Mouse (Mus musculus) myocyte (in vitro differentiated cells): ENCODE results near the gene Cib1. TPM values are rescaled to one million over a fixed set of nuclear protein-coding genes. Genes with fewer than 3 reads are reported as not detected.
A peak's percentile ranks its signal among the peaks of the same experiment; 100 is the strongest.

Source experiments
- H3K27me3 ChIP-seq: one replicate; pipeline ENCODE4 v1.6.1; 2011; ENCODE audit not compliant: control insufficient read depth, insufficient read depth, insufficient read length
- H3K36me3 ChIP-seq: one replicate; pipeline ENCODE4 v1.6.1; 2011; ENCODE audit not compliant: control insufficient read depth, insufficient read depth
- H3K4me2 ChIP-seq: one replicate; pipeline ENCODE4 v1.6.1; 2011; ENCODE audit warnings: low read depth, control low read depth
- H3K4me3 ChIP-seq: one replicate; pipeline ENCODE4 v1.5.1; 2011; ENCODE audit warnings: mild to moderate bottlenecking, control low read depth, moderate library complexity
- H3K79me2 ChIP-seq: one replicate; pipeline ENCODE4 v1.6.1; 2011; ENCODE audit not compliant: control insufficient read depth, insufficient read depth
- H3ac ChIP-seq: one replicate; pipeline ENCODE4 v1.6.1; 2011; ENCODE audit not compliant: control insufficient read depth, insufficient read length
- CEBPB ChIP-seq: IDR thresholded peaks from 2 replicates; pipeline ENCODE4 v1.6.1; 2011; ENCODE audit warnings: mild to moderate bottlenecking, moderate library complexity; ENCODE audit not compliant: poor library complexity, insufficient read depth, severe bottlenecking
- E2F4 ChIP-seq: IDR thresholded peaks from one replicate; pipeline ENCODE4 v1.6.1; 2011; ENCODE audit warnings: mild to moderate bottlenecking, control low read depth, moderate library complexity; ENCODE audit not compliant: insufficient read depth
- MAX ChIP-seq: IDR thresholded peaks from one replicate; pipeline ENCODE4 v1.6.1; 2011; ENCODE audit warnings: low read depth, mild to moderate bottlenecking, control low read depth
- MYOD1 ChIP-seq, 3 experiments: IDR thresholded peaks; one replicate each; pipeline ENCODE4 v1.6.1; 2011; ENCODE audit warnings: control low read depth in 2 of 3, low read depth in 2 of 3, mild to moderate bottlenecking in 2 of 3, moderate library complexity in 1 of 3; ENCODE audit not compliant: insufficient read length in 2 of 3, control insufficient read depth in 1 of 3
- MYOG ChIP-seq, 3 experiments: IDR thresholded peaks; one replicate each; pipeline ENCODE4 v1.6.1; 2011; ENCODE audit warnings: control low read depth in 2 of 3, low read depth in 2 of 3, mild to moderate bottlenecking in 2 of 3; ENCODE audit not compliant: insufficient read length in 2 of 3, control insufficient read depth in 1 of 3, insufficient read depth in 1 of 3
- POLR2A ChIP-seq: IDR thresholded peaks from one replicate; pipeline ENCODE4 v1.6.1; 2011; ENCODE audit warnings: low read depth, mild to moderate bottlenecking, control low read depth, moderate library complexity; ENCODE audit not compliant: insufficient read length
- POLR2AphosphoS2 ChIP-seq: IDR thresholded peaks from one replicate; pipeline ENCODE4 v1.6.1; 2011; ENCODE audit warnings: low read depth, control low read depth; ENCODE audit not compliant: insufficient read length
- REST ChIP-seq: IDR thresholded peaks from one replicate; pipeline ENCODE4 v1.6.1; 2011; ENCODE audit warnings: mild to moderate bottlenecking, control low read depth, moderate library complexity; ENCODE audit not compliant: insufficient read depth, insufficient read length
- SRF ChIP-seq: IDR thresholded peaks from one replicate; pipeline ENCODE4 v1.6.1; 2011; ENCODE audit warnings: low read depth; ENCODE audit not compliant: control insufficient read depth, insufficient read length
- TCF12 ChIP-seq: IDR thresholded peaks from one replicate; pipeline ENCODE4 v1.6.1; 2011; ENCODE audit warnings: mild to moderate bottlenecking, control low read depth; ENCODE audit not compliant: poor library complexity, insufficient read depth, severe bottlenecking
- TCF3 ChIP-seq: IDR thresholded peaks from one replicate; pipeline ENCODE4 v1.6.1; 2011; ENCODE audit warnings: low read depth, control low read depth; ENCODE audit not compliant: insufficient read length
- USF1 ChIP-seq: IDR thresholded peaks from one replicate; pipeline ENCODE4 v1.6.1; 2011; ENCODE audit warnings: low read depth, mild to moderate bottlenecking, control low read depth, moderate library complexity
- polyA plus RNA-seq: library from polyadenylated mRNA; unstranded; fragments of >200 nt; fragmentation: generic; extraction: Trizol; gene quantifications from one replicate; pipeline ENCODE4 v1.2.1, GENCODE M21; 2012; ENCODE audit warnings: missing spikeins

Cib1 gene
- polyA plus RNA-seq, 1 experiment, result 98.7 TPM

DNA sequence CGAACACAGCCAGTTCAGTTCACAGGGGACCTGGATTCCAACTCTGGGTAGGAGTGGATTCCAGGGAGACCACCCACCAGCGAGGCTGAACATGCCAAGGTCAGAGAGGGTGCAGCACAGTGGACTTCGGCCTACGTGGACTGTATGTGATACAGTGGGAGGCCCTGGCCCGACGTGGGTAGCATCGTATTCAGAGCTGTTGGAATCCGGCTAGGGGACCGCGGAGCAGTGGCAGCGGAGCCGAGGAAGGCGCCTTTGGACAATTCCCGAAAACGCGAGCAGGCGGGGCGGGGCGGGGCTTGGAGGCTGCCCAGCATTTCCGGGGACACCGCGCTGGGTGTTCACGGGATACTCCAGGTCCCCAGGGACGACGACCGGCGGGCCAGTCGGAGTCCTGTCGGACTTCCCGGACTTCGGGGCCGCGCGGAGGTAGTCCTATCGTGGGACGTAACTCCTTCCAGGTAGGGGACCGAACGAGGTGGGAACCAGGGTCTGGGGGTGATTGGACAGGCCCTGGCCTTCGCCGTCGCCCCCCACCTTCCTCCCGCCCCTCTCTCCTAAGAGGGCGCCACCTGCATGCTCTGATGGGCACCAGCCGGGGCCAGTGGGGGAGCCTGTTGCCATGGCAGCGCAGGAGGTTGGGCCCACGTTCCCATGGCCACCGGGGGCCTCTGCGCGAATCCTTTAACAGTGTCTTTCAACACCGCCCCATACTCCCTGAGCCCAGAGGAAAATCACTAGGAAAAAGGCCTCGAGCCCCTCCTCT, 45.9 kb downstream of the Cib1 start, which contains the start of gene Sema4b:
Sema4b (plus strand) TSS at position 311 of the 766 bp plus-strand sequence.
- H3K4me2 ChIP-seq, result peak within 1 kb of the TSS; percentile 98
- peak within 1 kb of the TSS; percentile 63 for H3K4me3 ChIP-seq
- H3ac ChIP-seq, result peak within 1 kb of the TSS; percentile 29
- peaks cover 35% of the 10 kb centered on the region for H3K79me2 ChIP-seq
- peak in 1 of 3 experiments; percentile 2 for TF ChIP-seq MYOG (IDR thresholded peaks at IDR 0.05; ENCODE audit: control insufficient read depth in 1 of 3, insufficient read depth in 1 of 3, insufficient read length in 2 of 3, low read depth in 2 of 3)
- peak; percentile 57 for TF ChIP-seq POLR2AphosphoS2
- TF ChIP-seq POLR2A, result peak; percentile 70
- TF ChIP-seq TCF12, result no peak
- peak; percentile 4 for TF ChIP-seq E2F4
- H3K36me3 ChIP-seq, result no peaks in the 10 kb centered on the region
- no peaks in the 10 kb centered on the region for H3K27me3 ChIP-seq

DNA sequence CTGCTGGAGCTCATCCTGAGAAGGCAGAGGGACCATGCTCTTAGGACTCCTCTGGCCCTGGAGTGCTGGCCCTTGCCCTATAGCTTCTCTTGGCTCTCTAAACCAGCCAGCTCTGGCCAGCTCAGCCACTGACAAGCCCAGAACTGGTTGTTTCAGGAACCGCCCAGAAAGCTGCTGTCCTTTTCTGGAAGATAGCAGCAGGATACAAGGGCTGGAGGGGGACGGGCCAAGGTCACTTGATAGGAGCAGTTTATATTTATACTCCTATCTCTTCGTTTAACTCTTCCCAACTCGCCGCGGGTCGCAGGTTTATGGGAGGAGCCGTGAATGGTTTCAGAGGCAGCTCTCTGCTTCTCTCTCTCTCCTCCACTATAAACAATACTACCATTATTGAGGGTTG, 46.6 kb downstream of the Cib1 start:
- Histone ChIP-seq H3K79me2 (peaks cover 35% of the 10 kb centered on the region), H3K4me2 (peak overlapping the region; percentile 98), H3K27me3 (no peaks in the 10 kb centered on the region), H3K4me3 (peak overlapping the region; percentile 63), H3ac (peak overlapping the region; percentile 29), H3K36me3 (no peaks in the 10 kb centered on the region)
- TF ChIP-seq REST (no peak), POLR2AphosphoS2 (no peak), TCF12 (no peak), POLR2A (no peak), TCF3 (no peak), SRF (peak; percentile 66)

DNA sequence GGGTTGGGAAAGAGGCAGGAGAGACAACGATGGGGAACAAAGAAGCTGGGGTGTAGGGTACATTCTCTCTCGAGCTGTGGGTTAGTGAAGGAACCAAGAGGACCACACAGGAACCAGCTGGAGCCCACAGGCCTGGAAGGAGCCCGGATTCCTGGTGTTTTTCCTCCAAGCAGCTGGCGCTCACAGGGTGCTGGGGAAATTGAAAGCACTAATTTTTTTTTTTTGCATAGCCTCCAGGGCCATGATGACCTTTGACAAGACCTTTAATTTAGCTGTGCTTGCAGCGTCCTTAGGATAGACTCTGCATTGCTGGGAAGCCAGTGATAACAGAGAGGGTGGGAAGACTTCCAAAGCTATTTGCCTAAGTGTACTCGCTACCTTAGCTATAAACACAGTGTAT, 47.6 kb downstream of the Cib1 start:
- Histone ChIP-seq H3ac (no peak overlapping the region), H3K36me3 (no peaks in the 10 kb centered on the region), H3K4me2 (no peak overlapping the region), H3K4me3 (no peak overlapping the region), H3K79me2 (peaks cover 25% of the 10 kb centered on the region), H3K27me3 (no peaks in the 10 kb centered on the region)
- TF ChIP-seq TCF3 (no peak), E2F4 (no peak), MAX (no peak), POLR2A (no peak), USF1 (no peak), TCF12 (no peak), POLR2AphosphoS2 (no peak), MYOD1 (IDR thresholded peaks at IDR 0.05; ENCODE audit: control insufficient read depth in 1 of 3, insufficient read length in 2 of 3, low read depth in 2 of 3) (no peak)

DNA sequence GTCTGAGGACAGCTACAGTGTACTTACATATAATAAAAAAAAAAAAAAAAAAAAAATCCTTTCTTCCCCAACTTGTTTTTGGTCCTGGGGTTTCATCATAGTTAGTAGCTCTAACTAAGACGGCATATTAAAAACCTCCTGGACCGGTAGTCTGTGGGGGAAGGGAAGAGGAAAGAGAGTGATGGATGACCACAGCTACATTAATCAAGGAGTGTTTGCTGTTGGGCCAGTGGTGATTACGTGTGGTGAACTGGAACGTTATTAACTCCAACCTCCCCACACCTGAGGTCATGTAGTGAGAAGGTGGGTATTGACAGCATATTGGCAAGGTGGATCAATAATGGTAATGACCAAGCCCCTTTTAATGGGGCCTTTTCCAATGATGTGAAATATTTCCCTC, 48.1 kb downstream of the Cib1 start:
- no peak overlapping the region for H3ac ChIP-seq
- peaks cover 21% of the 10 kb centered on the region for H3K79me2 ChIP-seq
- H3K27me3 ChIP-seq, result no peaks in the 10 kb centered on the region
- H3K36me3 ChIP-seq, result no peaks in the 10 kb centered on the region
- H3K4me2 ChIP-seq, result no peak overlapping the region
- TF ChIP-seq E2F4, result no peak
- TF ChIP-seq SRF, result no peak
- no peak for TF ChIP-seq MYOG (IDR thresholded peaks at IDR 0.05; ENCODE audit: control insufficient read depth in 1 of 3, insufficient read depth in 1 of 3, insufficient read length in 2 of 3, low read depth in 2 of 3)
- no peak for TF ChIP-seq POLR2A
- no peak for TF ChIP-seq MAX
- no peak for TF ChIP-seq POLR2AphosphoS2
- TF ChIP-seq TCF3, result no peak
- no peak for TF ChIP-seq TCF12
- no peak for TF ChIP-seq CEBPB
- TF ChIP-seq MYOD1 (IDR thresholded peaks at IDR 0.05; ENCODE audit: control insufficient read depth in 1 of 3, insufficient read length in 2 of 3, low read depth in 2 of 3), result no peak
- TF ChIP-seq REST, result no peak
- TF ChIP-seq USF1, result no peak
- no peak overlapping the region for H3K4me3 ChIP-seq

DNA sequence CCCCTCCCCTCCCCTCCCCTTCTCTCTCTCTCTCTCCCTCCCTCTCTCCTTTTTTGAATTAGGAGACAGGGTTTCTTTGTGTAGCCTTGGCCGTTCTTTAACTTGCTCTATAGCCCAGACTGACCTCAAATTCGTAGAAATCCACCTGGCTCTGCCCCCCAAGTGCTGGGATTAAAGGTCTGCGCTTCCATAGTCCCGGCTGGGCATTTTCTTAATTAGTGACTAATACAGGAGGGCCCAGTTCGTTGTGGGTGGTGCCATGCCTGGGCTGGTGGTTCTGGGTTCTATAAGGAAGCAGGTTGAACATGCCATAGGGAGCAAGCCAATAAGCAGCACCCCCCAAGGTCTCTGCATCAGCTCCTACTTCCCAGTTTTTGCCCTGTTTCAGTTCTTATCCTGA, 48.6 kb downstream of the Cib1 start:
- peaks cover 15% of the 10 kb centered on the region for H3K79me2 ChIP-seq
- no peaks in the 10 kb centered on the region for H3K36me3 ChIP-seq
- H3K4me3 ChIP-seq, result no peak overlapping the region
- H3K4me2 ChIP-seq, result no peak overlapping the region
- no peak for TF ChIP-seq SRF
- TF ChIP-seq POLR2AphosphoS2, result no peak
- TF ChIP-seq MYOG (IDR thresholded peaks at IDR 0.05; ENCODE audit: control insufficient read depth in 1 of 3, insufficient read depth in 1 of 3, insufficient read length in 2 of 3, low read depth in 2 of 3), result no peak
- no peak for TF ChIP-seq TCF3
- TF ChIP-seq TCF12, result no peak
- no peak overlapping the region for H3ac ChIP-seq
- no peaks in the 10 kb centered on the region for H3K27me3 ChIP-seq
